Mouse (Mus musculus): ENCODE data around the gene Arhgef28. TPM values are rescaled to one million over a fixed set of nuclear protein-coding genes. Genes with fewer than 3 reads are reported as not detected.

Gene Arhgef28
- polyA plus RNA-seq, 1 experiment = not detected

DNA sequence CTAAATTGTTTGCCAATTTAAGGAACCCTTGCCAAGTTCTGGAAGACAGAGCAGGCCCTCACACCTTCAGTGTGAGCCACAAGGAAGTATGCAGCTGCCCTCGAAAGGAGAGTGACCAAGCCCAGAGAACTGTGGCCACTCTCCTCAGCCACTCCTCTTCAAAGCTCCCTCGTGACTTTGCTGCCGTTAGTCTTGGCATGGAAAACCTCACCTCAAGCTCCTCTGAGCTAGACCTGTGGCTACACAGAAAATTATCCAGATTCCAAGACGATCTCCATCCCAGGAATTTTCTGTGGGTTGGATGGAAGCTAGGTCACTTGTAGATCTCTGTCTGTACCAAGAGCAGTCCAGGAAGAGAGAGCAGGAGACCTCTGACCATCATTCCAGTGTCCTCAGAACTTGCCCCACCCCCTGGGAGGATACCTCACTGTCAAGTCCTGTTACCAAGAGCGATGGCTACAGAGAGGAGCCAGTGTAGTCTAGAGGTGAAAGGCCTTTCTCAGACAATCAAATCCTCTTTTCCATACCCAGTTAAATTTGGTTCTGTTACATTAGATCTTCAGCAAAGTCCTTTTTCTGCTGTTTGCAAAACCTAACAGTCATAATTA is 200.5 kb downstream of the Arhgef28 start:
- H3K4me1 ChIP-seq (ENCODE audit: control insufficient read depth, insufficient read depth, low read length) = no peaks in the 10 kb centered on the region
- H3K4me3 ChIP-seq (ENCODE audit: insufficient read depth, low read depth, low read length) = no peak overlapping the region
- H3K27ac ChIP-seq (ENCODE audit: insufficient read depth, low read depth, low read length) = no peak overlapping the region
- TF ChIP-seq POLR2A (IDR thresholded peaks at IDR 0.05; ENCODE audit: insufficient read depth, low read depth, low read length) (no peak), CTCF (IDR thresholded peaks at IDR 0.05; ENCODE audit: insufficient read depth, low read depth, low read length) (no peak)
- 90% methylated on average over 5 of the region's 5 CpGs for WGBS

DNA sequence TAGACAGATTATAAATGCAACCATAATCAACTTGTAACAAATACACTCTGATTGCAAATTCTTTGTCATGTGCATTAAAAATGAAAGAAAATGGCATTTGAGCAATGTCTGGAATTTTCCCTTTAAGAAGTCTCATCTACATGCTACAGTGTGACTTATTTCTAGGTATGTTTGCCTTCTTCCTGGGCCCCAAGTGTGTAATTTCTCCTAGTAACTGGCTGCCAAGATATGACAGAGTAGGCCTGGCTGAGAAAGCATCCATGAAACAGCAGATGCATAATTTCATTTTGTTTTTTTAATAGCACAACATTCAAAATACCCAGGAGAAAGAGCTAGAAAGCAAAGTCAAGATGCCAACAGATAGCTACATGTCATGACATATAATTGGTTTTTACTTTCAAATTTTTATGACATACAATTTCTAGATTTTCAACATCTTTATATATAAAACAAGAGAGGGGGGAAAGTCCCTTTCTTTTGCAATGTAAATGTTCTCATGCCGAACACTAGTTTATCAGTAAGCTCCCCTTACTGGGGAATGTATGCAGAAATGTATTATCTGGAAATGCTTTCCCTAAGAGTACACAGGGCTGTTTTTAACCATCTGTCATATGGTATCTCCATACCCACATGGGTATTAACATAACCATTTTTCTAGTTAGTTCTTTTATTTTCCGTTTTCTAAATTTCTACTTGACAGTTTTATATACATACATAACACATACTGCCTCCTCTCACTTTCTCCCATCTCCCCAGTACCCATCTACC is 201.4 kb downstream of the Arhgef28 start:
- 82% methylated on average over 2 of the region's 2 CpGs for WGBS
- no peak for TF ChIP-seq CTCF (IDR thresholded peaks at IDR 0.05; ENCODE audit: insufficient read depth, low read depth, low read length)
- TF ChIP-seq POLR2A (IDR thresholded peaks at IDR 0.05; ENCODE audit: insufficient read depth, low read depth, low read length) = no peak
- H3K4me3 ChIP-seq (ENCODE audit: insufficient read depth, low read depth, low read length) = no peak overlapping the region
- H3K4me1 ChIP-seq (ENCODE audit: control insufficient read depth, insufficient read depth, low read length) = no peaks in the 10 kb centered on the region
- no peak overlapping the region for H3K27ac ChIP-seq (ENCODE audit: insufficient read depth, low read depth, low read length)

DNA sequence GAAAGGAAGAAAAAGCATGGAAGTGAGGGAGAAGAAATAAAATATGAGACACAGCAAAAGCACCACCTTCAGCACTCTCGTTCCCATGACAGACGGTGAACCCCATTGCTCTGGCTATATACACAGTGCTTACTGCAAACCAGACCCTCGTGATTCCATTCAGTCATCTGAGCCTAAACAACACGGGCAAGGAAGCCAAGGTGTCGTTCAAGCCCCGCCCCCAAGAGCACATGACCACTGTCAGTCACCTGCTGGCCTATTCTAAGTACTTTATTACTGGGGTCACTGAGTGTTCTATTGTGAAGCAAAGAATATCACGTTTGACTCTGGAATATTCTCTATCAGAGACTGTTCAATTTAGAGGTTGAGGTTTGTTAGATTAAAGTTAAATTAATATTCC is 202.5 kb downstream of the Arhgef28 start:
- H3K4me1 ChIP-seq (ENCODE audit: control insufficient read depth, insufficient read depth, low read length) = no peaks in the 10 kb centered on the region
- no peak overlapping the region for H3K27ac ChIP-seq (ENCODE audit: insufficient read depth, low read depth, low read length)
- H3K4me3 ChIP-seq (ENCODE audit: insufficient read depth, low read depth, low read length) = no peak overlapping the region
- TF ChIP-seq CTCF (IDR thresholded peaks at IDR 0.05; ENCODE audit: insufficient read depth, low read depth, low read length) = no peak
- TF ChIP-seq POLR2A (IDR thresholded peaks at IDR 0.05; ENCODE audit: insufficient read depth, low read depth, low read length) = no peak
- WGBS = 56% methylated on average over 7 of the region's 7 CpGs

DNA sequence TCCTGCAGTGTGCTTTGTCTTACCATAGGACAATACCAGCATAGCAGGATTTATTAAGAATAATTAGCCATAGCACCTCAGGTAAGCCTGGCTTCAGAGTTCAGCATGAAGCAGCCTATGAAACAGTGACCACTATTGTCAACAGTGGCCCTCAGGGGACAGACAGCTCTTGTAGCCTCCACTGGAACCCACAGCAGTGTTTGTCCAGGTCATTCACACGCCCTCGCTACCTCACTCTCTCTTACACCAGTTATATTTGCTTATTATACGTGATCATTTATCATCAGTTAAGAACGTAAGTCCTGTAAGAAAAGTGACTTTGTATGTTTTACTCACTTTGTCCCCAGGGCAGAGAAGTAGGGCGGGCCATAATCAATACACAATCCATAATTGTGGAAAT is 203.6 kb downstream of the Arhgef28 start:
- Histone ChIP-seq H3K4me3 (ENCODE audit: insufficient read depth, low read depth, low read length) (no peak overlapping the region), H3K4me1 (ENCODE audit: control insufficient read depth, insufficient read depth, low read length) (no peaks in the 10 kb centered on the region), H3K27ac (ENCODE audit: insufficient read depth, low read depth, low read length) (no peak overlapping the region)
- 97% methylated on average over 5 of the region's 5 CpGs for WGBS
- TF ChIP-seq POLR2A (IDR thresholded peaks at IDR 0.05; ENCODE audit: insufficient read depth, low read depth, low read length) = no peak
- TF ChIP-seq CTCF (IDR thresholded peaks at IDR 0.05; ENCODE audit: insufficient read depth, low read depth, low read length) = no peak

DNA sequence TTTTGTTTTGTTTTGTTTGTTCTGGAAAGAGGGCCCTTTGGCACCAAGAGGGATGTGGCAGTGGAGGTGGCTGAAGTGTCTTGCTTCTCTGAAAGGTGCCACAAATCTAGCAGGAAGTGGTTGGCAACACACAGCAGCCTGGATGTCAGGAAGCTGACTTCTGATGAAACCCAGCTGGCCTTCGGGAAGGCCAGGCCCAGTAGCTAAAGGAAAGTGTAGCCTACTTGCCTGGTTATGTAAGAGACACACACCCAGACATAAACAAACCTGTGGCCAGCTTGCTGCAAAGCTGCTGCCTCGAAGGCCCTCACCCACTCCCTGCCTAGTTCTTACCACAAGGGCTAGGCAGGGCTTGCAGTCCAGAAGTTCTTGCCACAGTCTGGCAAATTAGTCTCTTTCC is 204.1 kb downstream of the Arhgef28 start:
- Histone ChIP-seq H3K27ac (ENCODE audit: insufficient read depth, low read depth, low read length) (no peak overlapping the region), H3K4me3 (ENCODE audit: insufficient read depth, low read depth, low read length) (no peak overlapping the region), H3K4me1 (ENCODE audit: control insufficient read depth, insufficient read depth, low read length) (no peaks in the 10 kb centered on the region)
- WGBS = 67% methylated on average over 2 of the region's 2 CpGs
- TF ChIP-seq POLR2A (IDR thresholded peaks at IDR 0.05; ENCODE audit: insufficient read depth, low read depth, low read length) (no peak), CTCF (IDR thresholded peaks at IDR 0.05; ENCODE audit: insufficient read depth, low read depth, low read length) (no peak)

DNA sequence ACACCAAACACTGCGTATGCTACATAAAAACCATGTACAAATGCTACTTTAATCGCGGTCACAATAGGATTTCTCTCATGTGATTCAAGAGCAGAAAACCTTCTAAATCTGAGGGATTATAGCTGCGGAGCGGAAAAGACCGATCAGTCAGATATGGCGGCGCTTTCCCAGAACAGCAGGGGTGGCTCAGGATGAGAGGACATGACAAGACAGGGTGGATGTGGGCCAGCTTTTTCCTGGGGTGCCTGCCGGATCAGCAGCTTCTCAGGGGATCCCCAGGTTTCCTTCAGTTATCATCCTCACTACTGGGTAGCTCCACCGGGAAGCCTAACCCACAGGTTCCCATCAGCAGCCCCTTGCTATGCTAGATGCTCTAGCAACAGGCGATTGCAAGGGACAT is 204.5 kb downstream of the Arhgef28 start:
- WGBS = 91% methylated on average over 11 of the region's 11 CpGs
- TF ChIP-seq POLR2A (IDR thresholded peaks at IDR 0.05; ENCODE audit: insufficient read depth, low read depth, low read length) = no peak
- no peak for TF ChIP-seq CTCF (IDR thresholded peaks at IDR 0.05; ENCODE audit: insufficient read depth, low read depth, low read length)
- Histone ChIP-seq H3K4me1 (ENCODE audit: control insufficient read depth, insufficient read depth, low read length) (no peaks in the 10 kb centered on the region), H3K4me3 (ENCODE audit: insufficient read depth, low read depth, low read length) (no peak overlapping the region), H3K27ac (ENCODE audit: insufficient read depth, low read depth, low read length) (no peak overlapping the region)

DNA sequence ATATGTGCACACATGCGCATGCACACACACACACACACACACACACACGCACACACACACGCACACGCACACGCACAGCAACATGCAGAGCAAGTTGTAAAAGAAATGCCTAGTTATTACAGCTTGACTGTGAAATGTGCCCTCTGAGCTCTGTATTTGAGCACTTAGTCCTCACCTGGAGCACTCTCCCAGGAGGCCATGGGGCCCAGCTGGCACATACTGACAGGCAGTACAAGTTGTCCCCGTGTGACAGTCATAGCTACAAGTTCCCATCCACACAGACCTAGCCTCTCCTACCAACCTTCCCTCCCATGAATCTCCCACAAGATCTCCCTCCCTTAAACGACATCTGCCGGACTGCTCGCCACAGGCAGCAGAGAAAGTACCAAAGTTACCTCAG is 205.4 kb downstream of the Arhgef28 start:
- WGBS = 95% methylated on average over 9 of the region's 9 CpGs
- no peak for TF ChIP-seq POLR2A (IDR thresholded peaks at IDR 0.05; ENCODE audit: insufficient read depth, low read depth, low read length)
- Histone ChIP-seq H3K4me1 (ENCODE audit: control insufficient read depth, insufficient read depth, low read length) (no peaks in the 10 kb centered on the region), H3K4me3 (ENCODE audit: insufficient read depth, low read depth, low read length) (no peak overlapping the region), H3K27ac (ENCODE audit: insufficient read depth, low read depth, low read length) (no peak overlapping the region)

DNA sequence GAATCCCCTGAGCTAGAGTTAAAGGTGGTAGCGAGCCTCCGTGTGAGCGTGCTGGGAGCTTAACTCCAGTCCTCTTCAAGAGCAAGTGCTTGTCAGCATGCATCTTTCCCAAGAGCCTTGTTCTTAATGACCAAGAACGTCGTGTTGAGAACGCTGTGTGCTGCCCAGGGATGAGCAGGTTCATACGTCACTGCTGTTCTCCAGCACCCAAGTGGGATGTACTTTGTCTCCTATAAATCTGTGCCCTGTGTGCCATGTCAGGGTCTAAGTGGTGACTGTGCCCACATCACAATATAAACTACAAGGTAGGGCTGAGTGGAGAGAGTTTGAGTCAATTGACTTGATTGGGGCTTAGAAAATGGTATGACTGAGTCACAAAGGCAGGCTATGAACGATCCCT is 207.1 kb downstream of the Arhgef28 start:
- Histone ChIP-seq H3K27ac (ENCODE audit: insufficient read depth, low read depth, low read length) (no peak overlapping the region), H3K4me3 (ENCODE audit: insufficient read depth, low read depth, low read length) (no peak overlapping the region), H3K4me1 (ENCODE audit: control insufficient read depth, insufficient read depth, low read length) (no peaks in the 10 kb centered on the region)
- WGBS = 92% methylated on average over 8 of the region's 8 CpGs
- TF ChIP-seq POLR2A (IDR thresholded peaks at IDR 0.05; ENCODE audit: insufficient read depth, low read depth, low read length) = no peak
- TF ChIP-seq CTCF (IDR thresholded peaks at IDR 0.05; ENCODE audit: insufficient read depth, low read depth, low read length) = no peak

DNA sequence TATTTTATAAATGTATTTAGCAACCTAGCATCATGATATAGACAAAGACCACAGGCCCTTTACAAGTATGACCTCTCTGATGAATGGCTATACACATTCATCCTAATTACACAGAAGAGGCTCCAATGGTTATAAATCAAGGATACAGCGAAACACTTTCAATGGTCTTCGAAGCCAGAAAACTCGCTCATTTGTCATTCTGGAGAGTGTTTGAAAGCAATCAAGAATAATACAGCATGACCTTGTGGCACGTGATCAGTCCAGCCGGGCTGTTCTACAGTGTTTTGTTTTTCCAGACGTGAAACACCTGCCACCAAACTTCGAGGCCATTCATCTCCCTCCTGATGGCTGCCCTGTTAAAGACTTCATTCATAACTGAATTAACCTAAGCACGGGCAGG is 207.7 kb downstream of the Arhgef28 start:
- WGBS = 47% methylated on average over 8 of the region's 8 CpGs
- H3K27ac ChIP-seq (ENCODE audit: insufficient read depth, low read depth, low read length) = no peak overlapping the region
- TF ChIP-seq POLR2A (IDR thresholded peaks at IDR 0.05; ENCODE audit: insufficient read depth, low read depth, low read length) (no peak), CTCF (IDR thresholded peaks at IDR 0.05; ENCODE audit: insufficient read depth, low read depth, low read length) (no peak)
- no peak overlapping the region for H3K4me3 ChIP-seq (ENCODE audit: insufficient read depth, low read depth, low read length)
- H3K4me1 ChIP-seq (ENCODE audit: control insufficient read depth, insufficient read depth, low read length) = no peaks in the 10 kb centered on the region
